Mouse (Mus musculus) adrenal gland, postnatal 25 days (tissue): ENCODE results near the gene Pth2r. TPM values are rescaled to one million over a fixed set of nuclear protein-coding genes. Genes with fewer than 3 reads are reported as not detected.

Source experiments
- total RNA-seq: library from RNA; stranded (reverse); gene quantifications from 2 replicates; pipeline ENCODE4 v1.2.3, GENCODE M21; 2021

Gene Pth2r
- total RNA-seq, 1 experiment from 2014 or later: not detected

Other genes with a start within 250 kb of the Pth2r start
- 1,366 and 2,446 TPM in 2 replicates for gene Akr1cl, start 249.3 kb upstream of the Pth2r start, total RNA-seq
- 0.49 TPM in 1 of 2 replicates, not detected in the other for gene Cryge, start 230.9 kb upstream of the Pth2r start, total RNA-seq
- gene Crygd, start 218.6 kb upstream of the Pth2r start, total RNA-seq: not detected in 2 replicates
- not detected in 2 replicates for gene Crygc, start 208.4 kb upstream of the Pth2r start, total RNA-seq
- not detected in 2 replicates for gene Crygb, start 199.8 kb upstream of the Pth2r start, total RNA-seq
- gene Cryga, start 178.7 kb upstream of the Pth2r start, total RNA-seq: not detected in 2 replicates
- not detected in 2 replicates for gene Gm28845, start 162.5 kb upstream of the Pth2r start, total RNA-seq
- gene D630023F18Rik, start 158.8 kb upstream of the Pth2r start, total RNA-seq: not detected in 2 replicates
- gene Idh1, start 95.6 kb upstream of the Pth2r start, total RNA-seq: 698 and 945 TPM in 2 replicates
- 33.8 and 36.8 TPM in 2 replicates for gene Pikfyve, start 95.4 kb upstream of the Pth2r start, total RNA-seq